Mouse (Mus musculus): ENCODE measurements around the gene Dhrs7b.
"Not testable (repeated sequence)": the region's sequence is repeated elsewhere in the genome, so short reads cannot be mapped to it uniquely, and the experiment has no call there.

Dhrs7b gene

GRCm38 (mm10) chr11:60830433-60831052 is at the start of gene Dhrs7b:
Gene Dhrs7b (plus strand): TSS chr11:60830631.
- peak; percentile 99 for DNase-seq (ENCODE audit: low read depth, low spot score)

GRCm38 (mm10) chr11:60784179-60784922 is 46.1 kb upstream of the Dhrs7b start:
- DNase-seq (ENCODE audit: low read depth, low spot score) = no peak

- DNase-seq (ENCODE audit: low read depth, low spot score) = no peak
Measured at GRCm38 (mm10) chr11:60787595-60787994, 42.8 kb upstream of the Dhrs7b start.

GRCm38 (mm10) chr11:60790472-60790871 is 40.0 kb upstream of the Dhrs7b start:
- no peak for DNase-seq (ENCODE audit: low read depth, low spot score)

GRCm38 (mm10) chr11:60796342-60796741 is 34.1 kb upstream of the Dhrs7b start:
- DNase-seq (ENCODE audit: low read depth, low spot score) = no peak

- DNase-seq (ENCODE audit: low read depth, low spot score) = no peak
Measured at GRCm38 (mm10) chr11:60799977-60800376, 30.5 kb upstream of the Dhrs7b start.

- no peak for DNase-seq (ENCODE audit: low read depth, low spot score)
Measured at GRCm38 (mm10) chr11:60800892-60801291, 29.5 kb upstream of the Dhrs7b start.

GRCm38 (mm10) chr11:60808286-60809070 is 22.0 kb upstream of the Dhrs7b start:
- peak; percentile 31 for DNase-seq (ENCODE audit: low read depth, low spot score)

- DNase-seq (ENCODE audit: low read depth, low spot score) = no peak
Measured at GRCm38 (mm10) chr11:60809546-60809945, 20.9 kb upstream of the Dhrs7b start.

- DNase-seq (ENCODE audit: low read depth, low spot score) = no peak
Measured at GRCm38 (mm10) chr11:60810046-60810965, 20.1 kb upstream of the Dhrs7b start.

GRCm38 (mm10) chr11:60811054-60811460 is 19.4 kb upstream of the Dhrs7b start:
- peak; percentile 64 for DNase-seq (ENCODE audit: low read depth, low spot score)

GRCm38 (mm10) chr11:60811618-60812017 is 18.8 kb upstream of the Dhrs7b start, which contains the start of gene Shmt1:
Gene Shmt1 (minus strand): TSS chr11:60811718.
- not testable (repeated sequence) for DNase-seq (ENCODE audit: low read depth, low spot score)

GRCm38 (mm10) chr11:60816398-60816797 is 14.0 kb upstream of the Dhrs7b start:
- DNase-seq (ENCODE audit: low read depth, low spot score) = no peak

GRCm38 (mm10) chr11:60823771-60824170 is 6.7 kb upstream of the Dhrs7b start:
- no peak for DNase-seq (ENCODE audit: low read depth, low spot score)

GRCm38 (mm10) chr11:60825191-60825590 is 5.2 kb upstream of the Dhrs7b start:
- no peak for DNase-seq (ENCODE audit: low read depth, low spot score)

GRCm38 (mm10) chr11:60826700-60827099 is 3.7 kb upstream of the Dhrs7b start:
- no peak for DNase-seq (ENCODE audit: low read depth, low spot score)

GRCm38 (mm10) chr11:60827241-60827945 is 3.0 kb upstream of the Dhrs7b start:
- no peak for DNase-seq (ENCODE audit: low read depth, low spot score)

- no peak for DNase-seq (ENCODE audit: low read depth, low spot score)
Measured at GRCm38 (mm10) chr11:60828903-60829302, 1.5 kb upstream of the Dhrs7b start.

GRCm38 (mm10) chr11:60836897-60837296 is 6.5 kb downstream of the Dhrs7b start:
- DNase-seq (ENCODE audit: low read depth, low spot score) = no peak

- DNase-seq (ENCODE audit: low read depth, low spot score) = no peak
Measured at GRCm38 (mm10) chr11:60837644-60838406, 7.4 kb downstream of the Dhrs7b start.
